Mouse (Mus musculus) kidney, adult 18-20 months (tissue): ENCODE results near the gene Lsamp.

Experiments
- DNase-seq: peaks from one replicate; pipeline ENCODE4 v3.0.0; 2021

The Lsamp gene

DNA sequence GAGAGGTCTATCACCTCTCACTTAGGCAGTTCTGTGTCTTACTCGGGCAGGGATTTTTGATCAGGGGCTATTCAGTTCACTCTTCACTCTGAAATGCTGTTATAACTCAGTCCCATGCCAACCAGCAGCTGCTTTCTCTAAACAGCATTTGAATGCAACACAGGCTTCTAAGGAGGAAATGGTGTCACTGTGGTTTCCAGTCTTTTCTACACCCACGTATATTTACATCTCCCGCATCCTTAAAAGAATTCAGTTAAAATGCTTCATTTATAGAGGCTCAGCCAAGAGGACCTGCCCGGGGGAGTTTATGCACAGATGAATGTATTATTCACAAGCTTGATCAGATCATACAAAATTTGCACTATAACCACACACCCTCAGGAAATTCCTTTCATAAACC, 306.0 kb downstream of the Lsamp start:
- no peak for DNase-seq

DNA sequence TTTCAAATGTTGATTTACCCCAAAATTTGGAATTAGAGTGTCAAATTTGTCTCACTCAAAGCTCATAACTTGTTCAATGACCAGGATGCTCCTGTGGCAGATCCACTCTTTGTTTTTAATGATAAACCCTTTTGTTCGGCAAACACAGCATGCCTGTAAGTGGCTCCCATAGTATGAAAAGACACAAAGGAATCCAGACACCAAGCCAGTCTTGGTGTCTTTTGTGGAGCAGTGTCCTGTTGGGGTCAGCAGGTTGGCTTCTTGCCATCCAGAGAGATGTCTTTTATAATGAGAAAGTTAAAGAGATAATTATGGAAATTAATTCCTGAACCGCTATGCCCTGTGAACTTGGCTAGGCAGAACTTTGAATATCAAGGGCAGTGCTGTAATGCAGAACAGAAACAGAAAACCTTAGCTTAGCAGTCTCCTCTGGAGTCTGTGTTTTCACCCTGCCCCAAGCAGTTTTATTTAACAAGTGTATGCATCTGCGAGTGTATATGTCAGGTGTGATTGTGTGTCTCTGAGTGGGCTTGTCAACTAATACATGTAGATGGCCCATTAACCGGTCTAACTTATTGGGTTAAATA, 310.2 kb downstream of the Lsamp start:
- DNase-seq, result no peak

DNA sequence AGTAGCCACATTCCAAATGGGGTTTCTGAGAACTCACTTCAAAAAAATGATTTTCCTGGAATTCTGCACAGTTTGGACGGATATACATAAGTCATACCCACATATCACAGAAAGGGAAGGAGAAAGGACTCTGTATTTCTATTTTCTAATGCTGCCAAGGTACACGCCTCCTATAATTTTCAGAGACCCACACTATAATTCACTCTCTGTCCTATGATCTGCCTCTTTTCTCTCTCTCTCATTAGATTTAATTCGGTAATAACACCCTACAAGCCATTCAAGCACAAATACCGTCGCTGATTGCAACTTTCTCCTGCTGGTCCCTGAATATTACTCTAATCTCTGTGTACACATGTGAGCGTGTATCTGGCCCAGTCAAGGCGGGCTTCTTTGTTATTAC, 311.1 kb downstream of the Lsamp start:
- no peak for DNase-seq

GRCm38 (mm10) chr16:40307666-40308065, 323.5 kb downstream of the Lsamp start:
- DNase-seq, result no peak

- no peak for DNase-seq
Measured at GRCm38 (mm10) chr16:40316199-40316598, 332.0 kb downstream of the Lsamp start.

- DNase-seq, result no peak
Measured at GRCm38 (mm10) chr16:40324811-40325210, 340.6 kb downstream of the Lsamp start.

- no peak for DNase-seq
Measured at GRCm38 (mm10) chr16:40328249-40328820, 344.2 kb downstream of the Lsamp start.

DNA sequence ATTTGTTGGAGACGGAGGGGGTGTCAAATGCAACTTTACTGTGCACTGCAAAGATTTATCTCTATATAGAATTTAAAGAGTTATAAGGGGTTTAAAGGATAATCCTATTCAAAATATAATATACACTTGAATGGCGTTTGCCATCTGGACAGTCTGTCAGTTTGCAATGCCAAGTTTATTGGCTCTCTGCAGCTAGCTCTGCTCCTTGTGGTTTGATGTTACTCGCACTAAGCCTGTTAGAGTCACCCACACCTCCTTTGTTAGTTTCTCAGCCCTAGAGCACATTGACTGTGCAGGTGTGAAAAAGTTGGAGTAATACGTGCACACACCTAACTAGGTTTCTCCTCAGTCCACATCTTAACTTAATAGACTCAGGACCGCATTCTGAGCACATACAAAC, 385.5 kb downstream of the Lsamp start:
- no peak for DNase-seq

DNA sequence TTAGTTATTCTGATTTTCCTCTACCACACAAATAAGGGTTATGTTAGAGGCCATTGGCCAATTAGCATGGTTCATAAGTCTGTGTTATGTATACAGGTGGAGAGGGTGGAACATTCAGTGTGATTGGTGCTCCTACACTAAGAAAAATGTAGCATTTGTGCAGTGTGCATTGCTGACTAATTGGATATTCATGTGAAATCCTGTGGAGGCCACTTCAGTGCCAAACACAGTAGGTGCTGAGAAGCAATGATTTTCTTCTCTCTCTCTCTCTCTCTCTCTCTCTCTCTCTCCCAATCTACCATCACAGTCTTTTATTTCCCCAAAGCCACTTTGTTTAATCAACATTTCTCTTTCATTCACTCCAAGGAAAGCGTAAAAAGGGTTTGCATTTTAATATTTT, 387.1 kb downstream of the Lsamp start:
- DNase-seq, result no peak

DNA sequence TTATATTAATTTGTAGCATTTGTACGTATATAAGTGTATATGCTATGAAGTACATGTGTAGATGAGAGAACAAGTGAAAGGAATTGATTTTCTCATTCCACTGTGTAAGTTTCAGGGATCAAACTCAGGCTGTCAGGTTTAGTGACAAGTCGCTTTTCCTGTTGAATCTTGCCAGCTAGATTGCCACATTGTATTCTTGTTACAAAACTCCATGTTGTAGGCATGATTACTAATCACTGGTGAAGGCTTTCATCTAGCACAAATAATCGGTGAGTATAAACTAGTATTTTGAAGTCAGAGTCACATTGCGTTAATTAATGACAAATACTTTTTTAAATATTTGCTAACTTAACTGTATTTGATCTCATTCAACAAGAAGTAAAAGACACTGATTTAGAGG, 391.2 kb downstream of the Lsamp start:
- no peak for DNase-seq

DNA sequence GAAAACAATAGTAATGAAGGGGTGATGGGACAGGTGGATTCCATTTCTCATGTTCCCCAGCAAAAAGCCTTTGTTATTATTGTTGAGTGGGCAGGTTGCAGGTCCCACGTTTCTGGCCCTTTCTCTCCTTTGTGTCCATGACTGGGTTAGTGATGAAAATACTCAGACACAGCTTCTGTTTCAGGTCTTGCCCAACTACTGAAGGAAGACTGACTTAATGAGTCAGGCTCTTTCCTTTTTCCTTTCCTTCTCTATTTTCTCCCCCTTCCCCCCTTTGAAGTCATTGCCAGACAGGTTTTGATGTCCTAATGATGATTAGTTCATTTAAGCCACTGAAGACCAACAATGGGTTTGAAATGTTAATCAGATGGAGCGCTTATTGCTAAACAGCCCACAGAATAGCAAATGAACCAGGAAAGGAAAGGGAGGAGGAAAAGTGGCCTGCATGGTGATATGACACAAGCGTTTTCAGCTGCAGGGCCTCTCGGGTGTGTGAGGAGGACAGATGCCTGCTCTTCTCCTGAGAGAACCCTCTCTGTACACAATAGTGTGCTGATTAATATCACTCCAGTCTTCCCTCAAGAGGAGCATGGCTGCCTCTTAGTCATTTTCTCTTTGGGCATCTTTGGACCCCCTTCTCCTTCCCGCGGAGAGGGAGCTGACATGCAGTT, 393.1 kb downstream of the Lsamp start:
- DNase-seq, result no peak

GRCm38 (mm10) chr16:40392106-40392505, 407.9 kb downstream of the Lsamp start:
- no peak for DNase-seq

DNA sequence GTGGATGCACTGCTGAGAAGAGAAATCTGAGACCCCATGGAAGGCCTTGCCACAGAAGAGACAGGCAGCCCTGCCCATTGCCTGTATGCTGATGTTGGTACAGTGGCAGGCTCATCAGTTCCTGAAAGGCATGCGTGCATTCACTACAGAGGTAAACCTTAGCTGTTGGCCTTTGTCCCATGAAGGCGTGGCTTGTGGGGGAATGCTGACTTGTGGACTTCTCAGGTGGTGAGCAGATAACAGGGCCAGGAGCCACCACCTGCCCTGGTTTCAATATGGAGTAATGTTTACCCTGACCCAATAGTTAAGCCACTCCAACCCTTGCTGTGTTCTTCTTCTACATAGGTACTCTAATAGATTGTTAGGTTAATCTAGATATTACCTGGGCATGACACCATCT, 415.4 kb downstream of the Lsamp start:
- no peak for DNase-seq

GRCm38 (mm10) chr16:40434280-40434679, 450.1 kb downstream of the Lsamp start:
- DNase-seq, result no peak

DNA sequence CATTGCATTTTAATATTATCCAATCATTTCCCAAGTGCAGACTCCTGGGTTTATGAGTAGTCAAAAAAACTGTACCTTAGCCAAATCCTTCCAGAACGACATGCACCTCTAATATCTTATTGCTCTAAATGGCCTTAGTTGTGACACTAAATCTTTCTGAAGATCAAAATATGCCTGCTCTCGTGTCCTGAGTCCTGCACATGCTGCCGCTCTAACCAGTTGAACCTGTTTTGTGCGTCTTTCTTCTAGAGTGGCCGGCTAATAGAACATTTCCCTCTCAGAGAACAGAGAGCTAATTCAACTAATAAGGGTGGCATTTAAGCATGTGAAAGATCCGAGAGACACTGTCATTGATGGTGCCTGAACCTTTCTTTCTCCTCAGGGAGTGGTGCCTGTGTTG, 452.3 kb downstream of the Lsamp start:
- no peak for DNase-seq

DNA sequence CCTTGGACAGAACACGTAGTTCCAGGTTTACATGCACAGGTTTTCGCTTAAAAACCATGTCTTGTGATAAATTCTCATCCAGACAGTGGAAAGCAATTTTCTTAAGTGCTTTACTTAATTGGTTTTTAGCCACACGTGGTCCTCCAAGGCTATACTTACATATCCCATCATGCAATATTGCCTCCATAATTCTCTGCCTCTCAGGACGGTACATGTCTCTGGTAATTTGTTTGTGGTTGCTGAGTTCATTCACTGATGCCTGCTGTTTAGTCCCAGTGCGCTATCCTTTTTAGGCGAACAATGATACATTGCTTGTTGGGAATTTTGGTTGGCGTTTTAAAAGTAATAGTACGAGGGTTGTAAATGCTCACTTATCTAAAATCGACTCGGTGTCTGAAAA, 453.7 kb downstream of the Lsamp start:
- no peak for DNase-seq

DNA sequence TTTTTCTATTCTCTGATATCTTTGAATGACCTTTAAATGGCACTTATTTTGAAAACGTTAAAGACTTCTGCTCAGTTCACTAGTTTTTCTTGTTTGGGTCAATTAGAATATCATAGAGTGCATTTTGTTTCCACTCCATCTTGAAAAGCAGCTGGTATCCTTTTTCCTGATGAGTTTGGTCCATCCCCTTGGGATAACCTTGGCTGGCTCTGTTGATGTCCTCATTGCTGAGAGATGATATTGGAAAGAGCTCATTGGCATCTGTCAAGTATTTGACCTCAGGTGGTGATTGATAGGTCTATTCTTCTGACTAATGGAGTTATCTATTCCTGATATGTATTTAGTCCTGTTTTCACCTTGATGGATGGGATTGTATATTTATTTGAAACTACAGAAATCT, 454.7 kb downstream of the Lsamp start:
- DNase-seq, result no peak

- DNase-seq, result no peak
Measured at GRCm38 (mm10) chr16:40446587-40446986, 462.4 kb downstream of the Lsamp start.

- no peak for DNase-seq
Measured at GRCm38 (mm10) chr16:40463411-40464058, 479.4 kb downstream of the Lsamp start.

DNA sequence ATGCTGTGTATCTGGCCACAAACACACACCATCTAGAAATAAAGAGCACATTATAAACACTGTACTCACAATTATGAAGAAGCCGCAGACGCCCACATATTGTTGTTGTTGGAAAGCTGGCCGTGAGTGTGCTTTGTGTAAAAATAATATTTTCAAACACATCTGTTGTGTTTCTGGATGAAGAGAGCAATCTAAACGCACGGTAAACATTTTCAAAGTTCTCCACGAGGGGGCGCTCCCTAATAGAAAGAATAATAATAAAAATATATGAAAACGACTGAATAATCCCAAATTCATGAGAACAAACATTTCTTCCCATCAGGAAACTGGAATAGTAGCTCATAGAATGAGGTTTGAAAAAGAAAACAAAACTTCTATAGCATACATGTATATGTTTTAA, 482.4 kb downstream of the Lsamp start:
- peak; percentile 8 for DNase-seq

- DNase-seq, result no peak
Measured at GRCm38 (mm10) chr16:40470946-40471345, 486.8 kb downstream of the Lsamp start.

GRCm38 (mm10) chr16:40471967-40472366, 487.8 kb downstream of the Lsamp start:
- no peak for DNase-seq

DNA sequence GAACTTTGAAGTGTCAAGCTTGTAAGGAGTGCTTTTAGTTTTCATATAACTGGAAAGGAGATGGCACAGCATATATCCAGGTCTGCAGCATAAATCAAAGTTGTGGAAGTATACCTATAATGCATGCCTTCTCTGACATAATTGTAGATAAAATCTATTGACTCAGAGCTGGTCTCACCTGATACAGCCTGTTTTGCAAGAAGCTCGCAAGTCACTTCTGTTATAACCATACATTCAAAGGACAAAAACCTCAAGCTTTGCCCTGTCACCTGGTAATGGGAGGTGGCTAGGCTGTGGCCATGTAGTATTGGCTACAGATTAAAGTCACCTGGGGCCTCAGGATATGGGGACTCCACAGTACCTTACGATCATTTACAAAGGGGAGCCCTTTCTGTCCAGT, 507.4 kb downstream of the Lsamp start:
- no peak for DNase-seq

GRCm38 (mm10) chr16:40504262-40504960, 520.2 kb downstream of the Lsamp start:
- DNase-seq, result no peak
